Mouse (Mus musculus): Measurements from ENCODE around the gene Kmt2e. TPM values are rescaled to one million over a fixed set of nuclear protein-coding genes. Genes with fewer than 3 reads are reported as not detected.

The Kmt2e gene
- total and polyA plus RNA-seq, 3 experiments = 7.2 to 29.7 (median 21.3) TPM

GRCm38 (mm10) chr5:23515038-23515437, 80.8 kb downstream of the Kmt2e start:
- H3K4me1 ChIP-seq (ENCODE audit: control insufficient read depth in 1 of 2, insufficient read depth in 2 of 2) = peaks cover 0 to 10% of the 10 kb centered on the region in 2 experiments; a peak in 2 of 4 replicates
- H3K4me3 ChIP-seq (replicated peaks in 1 of 3; ENCODE audit: low read depth in 2 of 3, low read length in 2 of 3, poor library complexity in 1 of 3) = no peak overlapping the region
- no peaks in the 10 kb centered on the region for H3K9me3 ChIP-seq (replicated peaks; ENCODE audit: low read length)
- DNase-seq (ENCODE audit: extremely low read depth) = no peak
- no peaks in the 10 kb centered on the region for H3K79me2 ChIP-seq (replicated peaks; ENCODE audit: control insufficient read depth, extremely low read depth, insufficient read depth, poor library complexity, severe bottlenecking)
- H3K36me3 ChIP-seq (replicated peaks in 1 of 2; ENCODE audit: control insufficient read depth in 1 of 2, insufficient read depth in 1 of 2, low read length in 1 of 2) = peaks cover 62 to 89% of the 10 kb centered on the region in 2 experiments
- dilution Hi-C loops (cut with MboI; ENCODE audit: extremely low pct_ligation_motif_present, extremely low pct_unique_long_range_greater_than_20kb, low sequenced_read_pairs) (no loop called here), in situ Hi-C loops (cut with MboI; ENCODE audit: low pct_ligation_motif_present, low pct_unique_long_range_greater_than_20kb, low sequenced_read_pairs) (loop anchor here (10.0 kb wide), 2 partner anchors 140 to 200 kb away; no protein-coding TSS in a partner anchor)
- no peak overlapping the region for H3K4me2 ChIP-seq (ENCODE audit: insufficient read depth, low read depth, poor library complexity, severe bottlenecking)
- no peak overlapping the region for H3K27ac ChIP-seq (ENCODE audit: insufficient read depth, low read depth)
- no peak overlapping the region for H3K9ac ChIP-seq (ENCODE audit: insufficient read depth, low read depth)
- H3K27me3 ChIP-seq (replicated peaks) = no peaks in the 10 kb centered on the region
- TF ChIP-seq KAT2A (IDR thresholded peaks at IDR 0.05; ENCODE audit: insufficient replicate concordance, low read length) = no peak
- no peak for TF ChIP-seq NRF1 (IDR thresholded peaks at IDR 0.05; ENCODE audit: low read depth, low read length)
- no peak for TF ChIP-seq ZC3H11A (IDR thresholded peaks at IDR 0.05; ENCODE audit: low read depth, low read length)
- no peak for TF ChIP-seq MAZ (IDR thresholded peaks at IDR 0.05; ENCODE audit: low read depth, low read length)
- TF ChIP-seq MAFK (IDR thresholded peaks at IDR 0.05; ENCODE audit: insufficient replicate concordance, low read length) = no peak
- TF ChIP-seq HCFC1 (IDR thresholded peaks at IDR 0.05; ENCODE audit: low read depth, low read length) = no peak
- no peak for TF ChIP-seq CHD2 (IDR thresholded peaks at IDR 0.05; ENCODE audit: low read length)
- no peak for TF ChIP-seq TCF12 (IDR thresholded peaks at IDR 0.05; ENCODE audit: low read depth, low read length)
- no peak for TF ChIP-seq SIN3A (IDR thresholded peaks at IDR 0.05; ENCODE audit: low read length)
- TF ChIP-seq MXI1 (IDR thresholded peaks at IDR 0.05; ENCODE audit: low read depth, low read length) = no peak
- no peak for TF ChIP-seq JUN (IDR thresholded peaks at IDR 0.05; ENCODE audit: insufficient read depth, low read depth, low read length)
- TF ChIP-seq ETS1 (conservative IDR thresholded peaks at IDR 0.05; ENCODE audit: low read depth, low read length) = no peak
- TF ChIP-seq USF1 (IDR thresholded peaks at IDR 0.05; ENCODE audit: low read depth, low read length) = no peak
- TF ChIP-seq IRF4 (IDR thresholded peaks at IDR 0.05; ENCODE audit: low read depth, low read length) = no peak
- TF ChIP-seq JUND (conservative IDR thresholded peaks at IDR 0.05; ENCODE audit: low read depth, low read length) = no peak
- TF ChIP-seq ELF1 (IDR thresholded peaks at IDR 0.05; ENCODE audit: low read depth, low read length) = no peak
- TF ChIP-seq SMC3 (IDR thresholded peaks at IDR 0.05; ENCODE audit: low read depth, low read length) = no peak

GRCm38 (mm10) chr5:23516962-23517361, 82.7 kb downstream of the Kmt2e start:
- no peaks in the 10 kb centered on the region for H3K79me2 ChIP-seq (replicated peaks; ENCODE audit: control insufficient read depth, extremely low read depth, insufficient read depth, poor library complexity, severe bottlenecking)
- in situ Hi-C loops (cut with MboI; ENCODE audit: low pct_ligation_motif_present, low pct_unique_long_range_greater_than_20kb, low sequenced_read_pairs) (loop anchor here (10.0 kb wide), 2 partner anchors 138 to 198 kb away; no protein-coding TSS in a partner anchor), dilution Hi-C loops (cut with MboI; ENCODE audit: extremely low pct_ligation_motif_present, extremely low pct_unique_long_range_greater_than_20kb, low sequenced_read_pairs) (no loop called here)
- no peak overlapping the region for H3K27ac ChIP-seq (ENCODE audit: insufficient read depth, low read depth)
- H3K4me2 ChIP-seq (ENCODE audit: insufficient read depth, low read depth, poor library complexity, severe bottlenecking) = no peak overlapping the region
- TF ChIP-seq GABPA (IDR thresholded peaks at IDR 0.05; ENCODE audit: insufficient replicate concordance, low read depth, low read length) (no peak), MAZ (IDR thresholded peaks at IDR 0.05; ENCODE audit: low read depth, low read length) (no peak), USF2 (conservative IDR thresholded peaks at IDR 0.05; ENCODE audit: low read depth, low read length) (no peak), RCOR1 (conservative IDR thresholded peaks at IDR 0.05; ENCODE audit: low read depth, low read length) (no peak), SMC3 (IDR thresholded peaks at IDR 0.05; ENCODE audit: low read depth, low read length) (no peak), MAFK (IDR thresholded peaks at IDR 0.05; ENCODE audit: insufficient replicate concordance, low read length) (no peak), ETS1 (conservative IDR thresholded peaks at IDR 0.05; ENCODE audit: low read depth, low read length) (no peak), JUND (conservative IDR thresholded peaks at IDR 0.05; ENCODE audit: low read depth, low read length) (no peak), USF1 (IDR thresholded peaks at IDR 0.05; ENCODE audit: low read depth, low read length) (no peak), PAX5 (IDR thresholded peaks at IDR 0.05; ENCODE audit: low read length) (no peak), MYC (IDR thresholded peaks at IDR 0.05; ENCODE audit: low read depth, low read length) (no peak), ZNF384 (IDR thresholded peaks at IDR 0.05; ENCODE audit: low read depth, low read length) (no peak), NRF1 (IDR thresholded peaks at IDR 0.05; ENCODE audit: low read depth, low read length) (no peak), CTCF (conservative IDR thresholded peaks at IDR 0.05 in 1 of 2, IDR thresholded peaks at IDR 0.05 in 1 of 2; ENCODE audit: low read depth in 2 of 2, low read length in 2 of 2) (no peak), RAD21 (IDR thresholded peaks at IDR 0.05; ENCODE audit: low read depth, low read length) (no peak), HCFC1 (IDR thresholded peaks at IDR 0.05; ENCODE audit: low read depth, low read length) (no peak), KAT2A (IDR thresholded peaks at IDR 0.05; ENCODE audit: insufficient replicate concordance, low read length) (no peak), MEF2A (IDR thresholded peaks at IDR 0.05; ENCODE audit: borderline replicate concordance, low read depth, low read length) (no peak)
- no peak overlapping the region for H3K9ac ChIP-seq (ENCODE audit: insufficient read depth, low read depth)
- peaks cover 1 to 15% of the 10 kb centered on the region in 2 experiments; a peak in 2 of 4 replicates for H3K4me1 ChIP-seq (ENCODE audit: control insufficient read depth in 1 of 2, insufficient read depth in 2 of 2)
- DNase-seq (ENCODE audit: extremely low read depth) = no peak
- no peaks in the 10 kb centered on the region for H3K27me3 ChIP-seq (replicated peaks)
- peaks cover 49 to 87% of the 10 kb centered on the region in 2 experiments for H3K36me3 ChIP-seq (replicated peaks in 1 of 2; ENCODE audit: control insufficient read depth in 1 of 2, insufficient read depth in 1 of 2, low read length in 1 of 2)
- no peaks in the 10 kb centered on the region for H3K9me3 ChIP-seq (replicated peaks; ENCODE audit: low read length)
- H3K4me3 ChIP-seq (replicated peaks in 1 of 3; ENCODE audit: low read depth in 2 of 3, low read length in 2 of 3, poor library complexity in 1 of 3) = no peak overlapping the region

All from CH12.LX (cell line).